Mouse (Mus musculus) spleen, adult 2 months (tissue): ENCODE results near the gene Lmo2. TPM values are rescaled to one million over a fixed set of nuclear protein-coding genes. Genes with fewer than 3 reads are reported as not detected.
A peak's percentile ranks its signal among the peaks of the same experiment; 100 is the strongest.

Experiments
- DNase-seq, 2 experiments: peaks; one replicate each; pipeline versions ENCODE4 v3.0.0 to v3.0.0-alpha.2; 2012 to 2021; ENCODE audit warnings: low spot score in 2 of 2, low read depth in 1 of 2
- H3K27ac ChIP-seq: fragments of 200-500 bp; 2 replicates; pipeline ENCODE4 v1.5.1; 2012; ENCODE audit warnings: low read length, inconsistent platforms; ENCODE audit not compliant: insufficient read depth
- H3K27me3 ChIP-seq: fragments of 200-500 bp; 2 replicates; pipeline ENCODE4 v1.6.1; 2012; ENCODE audit warnings: mild to moderate bottlenecking, moderate library complexity, low read length, inconsistent platforms; ENCODE audit not compliant: control insufficient read depth, insufficient read depth
- H3K36me3 ChIP-seq: fragments of 200-500 bp; 2 replicates; pipeline ENCODE4 v1.6.1; 2012; ENCODE audit warnings: mild to moderate bottlenecking, low read length, inconsistent platforms; ENCODE audit not compliant: control insufficient read depth, insufficient read depth
- H3K4me1 ChIP-seq: fragments of 200-500 bp; 2 replicates; pipeline ENCODE4 v1.6.1; 2011; ENCODE audit warnings: inconsistent platforms; ENCODE audit not compliant: control insufficient read depth, insufficient read depth, insufficient read length
- H3K4me3 ChIP-seq: fragments of 200-500 bp; 2 replicates; pipeline ENCODE4 v1.5.1; 2011; ENCODE audit warnings: mild to moderate bottlenecking, inconsistent platforms; ENCODE audit not compliant: insufficient read depth, insufficient read length; ENCODE audit errors: extremely low read depth
- CTCF ChIP-seq: fragments of 200-500 bp; IDR thresholded peaks from 2 replicates; pipeline ENCODE4 v1.5.1; 2011; ENCODE audit warnings: mild to moderate bottlenecking, inconsistent platforms; ENCODE audit not compliant: insufficient read depth, insufficient read length, insufficient replicate concordance; ENCODE audit errors: extremely low read depth
- POLR2A ChIP-seq: fragments of 200-500 bp; IDR thresholded peaks from 2 replicates; pipeline ENCODE4 v1.6.1; 2011; ENCODE audit warnings: low read depth, low read length, inconsistent platforms
- WGBS: fragments of 180-500 bp; shearing (Covaris S2); methylation state at CpG from one replicate; pipeline ENCODE4 v1.1.7; 2018; 5-methylcytosine and 5-hydroxymethylcytosine counted together
- polyA plus RNA-seq: library from polyadenylated mRNA; depleted of rRNA; stranded (reverse); fragments of >200 nt; gene quantifications from 2 replicates; pipeline ENCODE4 v1.2.3, GENCODE M21; 2012

The Lmo2 gene
- polyA plus RNA-seq, 1 experiment: 91.1 TPM

DNA sequence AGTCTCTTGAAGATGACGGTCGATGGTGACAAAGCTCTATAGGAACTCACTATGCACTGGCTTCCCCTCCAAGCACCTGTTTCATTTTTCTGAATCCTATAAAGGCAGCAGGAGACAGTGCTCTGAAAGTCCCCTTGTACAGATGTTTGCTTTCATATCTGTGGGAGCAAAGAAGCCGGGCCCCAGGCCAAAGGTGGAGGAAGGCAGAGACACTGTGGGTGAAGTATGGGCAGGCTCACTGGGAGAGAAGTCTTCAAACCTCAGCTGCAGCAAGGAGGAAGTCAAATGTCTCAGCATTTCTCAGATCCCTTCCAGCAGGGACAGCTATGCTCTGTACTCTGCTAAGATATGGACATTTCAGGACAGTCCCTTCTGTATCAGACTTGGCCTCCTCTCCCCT, 7.6 kb downstream of the Lmo2 start:
- whole genome bisulfite sequencing: 35% methylated on average over 3 of the region's 3 CpGs
- H3K27ac ChIP-seq: no peak overlapping the region
- TF ChIP-seq CTCF (no peak), POLR2A (no peak)
- no peak for DNase-seq
- H3K36me3 ChIP-seq: no peaks in the 10 kb centered on the region
- H3K27me3 ChIP-seq: no peaks in the 10 kb centered on the region
- peaks cover 13% of the 10 kb centered on the region; the same call in 1 of the 2 replicates for H3K4me1 ChIP-seq
- H3K4me3 ChIP-seq: no peak overlapping the region

DNA sequence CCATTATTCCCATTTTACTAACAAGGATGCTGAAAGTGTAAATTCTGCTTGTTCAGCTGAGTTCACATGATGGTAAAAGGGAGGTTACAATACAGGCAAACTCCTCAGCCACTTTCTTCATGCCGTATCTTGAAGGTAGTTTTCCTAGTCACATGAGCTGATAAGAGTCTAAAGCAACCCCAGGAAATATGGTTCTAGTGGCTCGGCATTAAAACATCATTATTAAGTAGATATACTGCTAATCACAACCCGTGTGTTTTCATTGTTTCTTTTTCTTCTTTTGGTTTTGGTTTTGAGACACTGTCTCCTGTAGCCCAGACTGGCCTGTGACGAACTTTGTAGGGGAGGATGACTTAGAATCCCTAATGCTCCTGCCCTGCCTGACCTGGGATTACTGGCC, 10.4 kb downstream of the Lmo2 start:
- WGBS: 48% methylated on average over 4 of the region's 4 CpGs
- no peaks in the 10 kb centered on the region for H3K27me3 ChIP-seq
- no peak for DNase-seq
- H3K27ac ChIP-seq: no peak overlapping the region
- no peaks in the 10 kb centered on the region for H3K36me3 ChIP-seq
- H3K4me1 ChIP-seq: peaks cover 6% of the 10 kb centered on the region; the same call in 1 of the 2 replicates
- no peak overlapping the region for H3K4me3 ChIP-seq
- TF ChIP-seq CTCF (no peak), POLR2A (no peak)

DNA sequence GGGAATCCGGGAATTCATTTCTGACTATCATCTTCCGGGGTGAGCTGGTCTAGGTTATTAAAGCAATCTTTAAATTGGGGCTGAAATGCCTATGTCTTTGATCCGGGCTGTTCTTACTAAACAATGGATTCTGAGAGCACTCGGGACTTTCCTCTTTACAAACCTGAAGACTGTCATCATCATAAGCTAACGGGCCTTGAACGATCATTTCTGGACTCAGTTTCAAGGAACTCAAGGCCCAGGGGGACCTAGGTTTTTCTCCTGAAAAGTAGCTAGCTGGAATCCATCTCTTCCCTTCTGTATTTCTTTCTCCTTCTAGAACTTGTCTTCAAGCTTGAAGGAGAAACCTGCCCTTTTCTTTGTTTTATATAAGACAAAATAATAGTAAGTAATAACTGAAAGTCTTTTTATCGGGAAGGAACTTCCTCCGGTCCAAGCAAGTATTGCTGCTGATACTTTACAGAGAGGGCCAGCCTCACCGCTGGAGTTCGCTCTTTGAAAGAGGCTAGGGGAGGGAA, 11.2 kb downstream of the Lmo2 start:
- H3K27ac ChIP-seq: peak overlapping the region; percentile 95
- H3K4me1 ChIP-seq: peaks cover 6% of the 10 kb centered on the region; the same call in 1 of the 2 replicates
- WGBS: 18% methylated on average over 10 of the region's 10 CpGs
- DNase-seq: no peak
- TF ChIP-seq POLR2A (no peak), CTCF (no peak)
- peak overlapping the region; percentile 84 for H3K4me3 ChIP-seq
- H3K27me3 ChIP-seq: no peaks in the 10 kb centered on the region
- H3K36me3 ChIP-seq: peaks cover 2% of the 10 kb centered on the region; the same call in 1 of the 2 replicates

DNA sequence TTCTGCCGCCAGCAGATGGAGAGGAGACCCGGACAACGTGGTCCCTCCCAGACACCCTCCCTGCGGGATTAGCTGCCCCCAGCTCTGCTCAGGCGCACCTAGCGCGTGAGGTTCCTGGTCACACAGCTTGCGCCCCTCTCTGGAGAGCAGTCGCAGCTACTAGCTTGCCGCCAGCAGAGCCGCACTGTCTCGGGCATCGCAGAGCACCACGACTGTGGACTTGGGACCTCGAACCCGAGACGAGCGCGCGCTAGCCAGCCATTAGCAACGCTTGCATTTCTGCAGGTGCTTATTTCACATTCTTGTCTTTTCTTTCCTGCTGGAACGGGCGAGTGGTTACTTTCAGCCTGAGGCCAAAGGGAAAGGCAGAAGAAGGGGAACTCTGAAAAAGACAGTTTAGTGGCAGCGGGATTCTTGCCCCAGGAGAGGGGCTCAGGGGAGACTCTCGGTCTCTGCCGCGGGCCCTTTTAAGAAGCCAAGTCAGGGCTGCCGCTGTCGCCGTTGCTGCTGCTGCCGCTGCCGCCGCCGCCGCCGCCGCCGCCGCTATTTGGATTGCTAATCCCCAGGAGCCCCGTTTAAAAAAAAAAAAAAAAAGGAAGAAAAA, 11.8 kb downstream of the Lmo2 start:
- Histone ChIP-seq H3K4me3 (peak overlapping the region; percentile 84), H3K27ac (peak overlapping the region; percentile 95), H3K36me3 (peaks cover 2% of the 10 kb centered on the region; the same call in 1 of the 2 replicates), H3K27me3 (no peaks in the 10 kb centered on the region), H3K4me1 (peaks cover 6% of the 10 kb centered on the region; the same call in 1 of the 2 replicates)
- TF ChIP-seq POLR2A (peak; percentile 17; the same call in 1 of the 2 replicates), CTCF (peak; percentile 30; the same call in 1 of the 2 replicates)
- 1% methylated on average over 40 of the region's 40 CpGs for WGBS
- DNase-seq: peak; percentile 50 to 68

DNA sequence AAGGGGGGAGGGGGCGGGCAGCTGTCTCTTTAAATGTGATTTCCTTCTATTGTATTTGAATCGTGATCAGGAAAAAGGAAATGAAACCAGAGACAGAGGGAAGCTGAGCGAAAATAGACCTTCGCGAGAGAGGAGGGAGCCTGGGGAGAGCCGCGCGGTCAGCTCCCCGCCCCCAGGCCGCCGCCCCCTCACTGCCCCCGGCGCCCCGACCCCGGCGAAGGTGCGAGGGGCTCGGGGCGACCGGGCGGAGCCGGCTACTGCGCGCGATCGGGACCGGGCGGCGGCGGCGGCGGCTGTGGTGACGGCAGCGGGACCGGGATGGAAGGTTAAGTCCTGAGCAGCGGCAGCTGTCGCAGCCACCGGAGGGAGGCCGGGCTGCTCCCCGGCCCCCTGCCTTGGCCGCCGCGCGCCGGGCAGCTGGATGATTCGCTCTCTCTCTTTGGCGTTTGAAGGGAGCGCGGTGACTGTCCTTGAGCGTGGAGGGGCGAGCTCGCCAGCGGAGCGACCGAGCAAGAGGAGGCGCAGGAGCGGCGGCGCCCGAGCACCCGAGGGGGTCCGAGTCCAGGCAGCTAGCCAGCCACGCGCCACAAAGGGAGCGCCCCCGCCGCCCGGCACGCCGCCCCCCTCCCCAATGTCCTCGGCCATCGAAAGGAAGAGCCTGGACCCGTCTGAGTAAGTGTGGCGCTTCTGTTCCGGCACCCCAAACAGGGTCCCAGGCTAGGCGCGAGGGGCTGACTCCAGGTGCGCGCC, 12.4 kb downstream of the Lmo2 start:
- WGBS: 1% methylated on average over 67 of the region's 79 CpGs
- Histone ChIP-seq H3K4me3 (peak overlapping the region; percentile 84), H3K27ac (peak overlapping the region; percentile 95), H3K4me1 (no peaks in the 10 kb centered on the region), H3K36me3 (peaks cover 4% of the 10 kb centered on the region; the same call in 1 of the 2 replicates), H3K27me3 (no peaks in the 10 kb centered on the region)
- no peak for TF ChIP-seq CTCF
- no peak for TF ChIP-seq POLR2A
- peak; percentile 36 to 48 for DNase-seq

DNA sequence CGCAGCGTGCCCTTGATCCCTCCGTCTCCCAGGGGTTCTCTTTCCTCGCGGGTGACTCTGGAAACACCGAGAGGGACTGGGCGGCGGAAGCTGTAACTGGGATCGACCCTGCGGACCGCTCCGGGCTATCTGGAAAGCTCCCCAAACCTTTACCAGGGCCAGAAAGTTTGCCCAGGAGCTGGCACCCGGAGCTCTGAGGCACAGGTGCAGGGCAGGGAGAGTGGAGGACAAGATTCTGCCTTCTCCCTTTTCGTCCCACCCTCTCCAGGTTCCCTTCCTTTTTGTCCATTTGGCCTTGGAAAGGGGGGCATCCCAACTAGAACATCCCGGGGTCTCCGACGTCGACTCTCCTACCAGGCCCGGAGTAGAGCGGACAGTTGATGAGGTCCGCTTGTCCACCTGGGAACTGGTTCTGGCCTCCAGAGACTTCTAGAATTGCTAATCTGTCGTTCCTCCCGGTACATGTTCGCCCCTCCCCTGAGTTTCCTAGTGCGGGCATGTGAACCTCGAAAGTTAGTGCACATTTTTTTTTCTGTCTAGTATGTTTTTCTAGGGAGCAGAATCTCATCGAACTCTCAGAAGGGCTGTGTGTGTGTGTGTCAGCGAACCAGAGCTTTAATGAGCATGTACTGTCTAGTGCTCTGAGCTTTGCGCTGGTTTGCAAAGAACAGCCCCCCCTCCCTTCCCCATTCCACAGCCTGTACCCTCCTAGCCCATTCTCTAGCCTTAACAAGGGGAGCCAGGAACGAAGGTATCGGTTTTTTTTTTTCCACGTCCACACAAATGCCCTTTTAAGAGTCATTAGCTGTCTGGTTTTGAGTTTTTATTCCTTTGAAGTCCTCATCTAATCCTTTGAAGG, 13.2 kb downstream of the Lmo2 start:
- TF ChIP-seq CTCF (no peak), POLR2A (no peak)
- DNase-seq: no peak
- H3K27me3 ChIP-seq: no peaks in the 10 kb centered on the region
- peaks cover 5% of the 10 kb centered on the region; the same call in 1 of the 2 replicates for H3K36me3 ChIP-seq
- 4% methylated on average over 32 of the region's 32 CpGs for WGBS
- H3K4me3 ChIP-seq: peak overlapping the region; percentile 84
- peak overlapping the region; percentile 88 for H3K27ac ChIP-seq
- H3K4me1 ChIP-seq: no peaks in the 10 kb centered on the region
